Mouse (Mus musculus) testis, adult 2 months (tissue): Measurements from ENCODE around the gene Tsen54. TPM values are rescaled to one million over a fixed set of nuclear protein-coding genes. Genes with fewer than 3 reads are reported as not detected.
"Not testable (repeated sequence)": the region's sequence is repeated elsewhere in the genome, so short reads cannot be mapped to it uniquely, and the experiment has no call there.

Source experiments
- H3K27ac ChIP-seq: fragments of 200-500 bp; 2 replicates; pipeline ENCODE4 v1.5.1; 2012; ENCODE audit warnings: low read depth, low read length; ENCODE audit not compliant: control insufficient read depth, insufficient read depth
- H3K27me3 ChIP-seq: fragments of 200-500 bp; 2 replicates; pipeline ENCODE4 v1.6.1; 2012; ENCODE audit warnings: mild to moderate bottlenecking, low read length, moderate library complexity; ENCODE audit not compliant: control insufficient read depth, insufficient read depth
- H3K36me3 ChIP-seq: fragments of 200-500 bp; 2 replicates; pipeline ENCODE4 v1.6.1; 2012; ENCODE audit warnings: mild to moderate bottlenecking, low read length; ENCODE audit not compliant: control insufficient read depth, insufficient read depth
- H3K4me1 ChIP-seq: fragments of 200-500 bp; 2 replicates; pipeline ENCODE4 v1.6.1; 2012; ENCODE audit warnings: low read length; ENCODE audit not compliant: control insufficient read depth, insufficient read depth
- H3K4me3 ChIP-seq: fragments of 200-500 bp; 2 replicates; pipeline ENCODE4 v1.5.1; 2012; ENCODE audit warnings: low read depth, mild to moderate bottlenecking, low read length, moderate library complexity, mixed read lengths; ENCODE audit not compliant: control insufficient read depth
- CTCF ChIP-seq: fragments of 200-500 bp; IDR thresholded peaks from 2 replicates; pipeline ENCODE4 v1.5.1; 2012; ENCODE audit warnings: low read depth, mild to moderate bottlenecking, inconsistent platforms, low read length, moderate library complexity; ENCODE audit not compliant: control insufficient read depth, insufficient read depth, insufficient replicate concordance
- POLR2A ChIP-seq: fragments of 200-500 bp; IDR thresholded peaks from 2 replicates; pipeline ENCODE4 v1.6.1; 2012; ENCODE audit warnings: low read depth, mild to moderate bottlenecking, inconsistent platforms, low read length, moderate library complexity; ENCODE audit not compliant: control insufficient read depth
- polyA plus RNA-seq: library from polyadenylated mRNA; depleted of rRNA; stranded (reverse); fragments of >200 nt; gene quantifications from 2 replicates; pipeline ENCODE4 v1.2.3, GENCODE M21; 2012

Gene Tsen54
- polyA plus RNA-seq, 1 experiment: 12.9 TPM

DNA sequence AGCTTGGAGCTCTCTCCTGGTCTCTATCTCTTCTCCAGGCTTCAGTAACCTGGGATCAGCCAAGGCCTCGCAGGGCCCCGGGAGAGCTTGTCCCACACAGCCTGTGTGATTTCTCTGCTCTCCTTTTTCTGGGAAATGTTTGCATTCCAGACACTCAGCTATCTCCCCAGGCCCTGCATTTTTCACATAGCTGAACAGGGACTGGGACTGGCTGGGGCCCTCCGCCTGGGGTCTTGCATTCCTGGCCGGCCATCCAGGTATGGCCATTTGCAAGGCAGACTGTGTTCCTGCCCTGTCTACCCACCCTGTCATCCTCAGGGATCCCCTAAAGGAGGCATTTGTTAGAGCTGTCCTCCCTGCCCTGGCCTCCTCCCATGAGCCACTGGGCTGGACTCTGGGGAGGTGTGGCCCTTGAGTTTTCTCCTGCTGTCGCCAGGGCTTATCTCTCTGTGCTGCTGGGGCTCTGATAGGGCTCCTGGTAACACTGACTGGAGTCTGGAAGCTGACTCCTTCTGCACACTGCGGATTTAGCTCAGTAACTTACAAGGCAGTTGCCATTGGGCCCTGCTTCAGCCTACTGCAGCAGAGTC lies 27.5 kb downstream of the Tsen54 start:
- Histone ChIP-seq H3K4me1 (peaks cover 4% of the 10 kb centered on the region), H3K27ac (no peak overlapping the region; the same call in 1 of the 2 replicates), H3K27me3 (no peaks in the 10 kb centered on the region), H3K4me3 (no peak overlapping the region), H3K36me3 (no peaks in the 10 kb centered on the region)
- no peak for TF ChIP-seq POLR2A
- no peak for TF ChIP-seq CTCF

DNA sequence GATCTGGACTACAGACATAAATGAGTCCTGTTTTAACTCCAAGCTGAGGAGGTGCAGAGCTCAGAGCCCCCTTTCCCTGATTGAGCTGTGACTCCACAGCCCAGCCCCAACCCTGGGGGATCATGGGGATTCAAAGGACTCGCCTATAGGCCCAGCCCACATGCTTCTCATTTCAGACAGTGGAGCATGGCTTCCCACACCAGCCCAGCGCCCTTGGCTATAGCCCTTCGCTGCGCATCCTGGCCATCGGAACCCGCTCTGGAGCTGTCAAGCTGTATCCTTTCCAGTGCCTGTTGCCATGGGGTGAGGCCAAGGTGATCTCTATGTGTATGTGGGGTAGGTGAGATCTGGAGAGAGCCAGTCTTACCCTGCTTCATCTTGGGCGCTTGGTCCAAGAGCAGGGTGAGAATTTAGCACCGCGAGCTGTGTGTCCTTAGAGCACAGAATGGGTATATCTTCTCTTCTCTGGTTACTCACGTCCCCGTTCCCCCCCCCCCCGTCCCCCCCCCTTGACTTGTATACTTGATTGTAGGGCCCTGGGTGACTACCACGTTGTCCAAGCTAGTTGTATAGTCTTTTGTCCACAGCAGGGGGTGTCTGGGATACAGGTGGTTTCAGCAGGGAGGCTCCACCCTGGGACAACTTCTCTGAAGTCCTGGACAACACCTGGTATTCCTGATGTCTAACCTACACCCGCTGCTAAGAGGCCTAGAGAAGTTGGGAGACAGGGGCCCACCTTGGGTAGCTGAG lies 28.8 kb downstream of the Tsen54 start:
- Histone ChIP-seq H3K36me3 (no peaks in the 10 kb centered on the region), H3K27me3 (no peaks in the 10 kb centered on the region), H3K27ac (no peak overlapping the region), H3K4me3 (no peak overlapping the region), H3K4me1 (peaks cover 4% of the 10 kb centered on the region)
- TF ChIP-seq POLR2A (no peak), CTCF (no peak)

DNA sequence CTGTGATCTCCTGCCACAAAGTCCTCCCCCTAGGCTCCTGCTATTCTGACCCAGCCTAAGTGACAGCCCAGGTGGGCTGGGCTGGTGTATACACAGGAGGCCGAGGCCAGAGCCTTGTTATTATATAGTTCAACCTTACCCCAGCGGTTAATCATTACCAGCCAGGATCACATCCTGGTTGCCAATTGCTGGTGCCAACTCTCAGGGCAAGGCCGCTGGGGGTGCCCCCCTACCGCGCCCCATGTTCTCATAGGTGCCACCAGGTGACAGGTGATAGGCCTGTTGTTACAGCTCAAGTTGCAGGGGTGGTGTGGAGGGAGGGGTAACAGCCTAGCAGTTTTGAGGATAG lies 29.3 kb downstream of the Tsen54 start:
- H3K4me3 ChIP-seq: no peak overlapping the region
- H3K4me1 ChIP-seq: peaks cover 4% of the 10 kb centered on the region
- no peaks in the 10 kb centered on the region for H3K36me3 ChIP-seq
- no peaks in the 10 kb centered on the region for H3K27me3 ChIP-seq
- H3K27ac ChIP-seq: no peak overlapping the region
- TF ChIP-seq CTCF (no peak), POLR2A (no peak)

DNA sequence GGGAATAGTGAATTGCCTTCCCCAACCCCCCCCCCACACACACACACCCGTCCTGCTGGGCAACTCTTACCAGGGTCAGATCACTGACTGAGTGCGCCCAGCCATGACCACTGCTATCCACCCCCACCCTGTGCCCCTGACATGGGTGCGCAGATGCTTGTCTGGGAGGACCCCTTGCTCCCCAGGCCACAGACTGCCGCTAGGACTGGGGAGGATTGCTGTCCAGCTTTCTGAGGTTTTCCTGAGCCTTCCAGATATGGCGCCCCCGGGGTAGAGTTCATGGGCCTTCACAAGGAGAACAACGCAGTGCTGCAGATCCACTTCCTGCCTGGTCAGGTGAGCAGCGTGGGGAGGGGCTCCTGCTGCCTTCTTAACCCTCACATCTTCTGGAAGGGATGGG lies 29.7 kb downstream of the Tsen54 start:
- Histone ChIP-seq H3K27ac (no peak overlapping the region), H3K36me3 (no peaks in the 10 kb centered on the region), H3K4me3 (no peak overlapping the region), H3K4me1 (peaks cover 4% of the 10 kb centered on the region), H3K27me3 (no peaks in the 10 kb centered on the region)
- TF ChIP-seq CTCF (no peak), POLR2A (no peak)

DNA sequence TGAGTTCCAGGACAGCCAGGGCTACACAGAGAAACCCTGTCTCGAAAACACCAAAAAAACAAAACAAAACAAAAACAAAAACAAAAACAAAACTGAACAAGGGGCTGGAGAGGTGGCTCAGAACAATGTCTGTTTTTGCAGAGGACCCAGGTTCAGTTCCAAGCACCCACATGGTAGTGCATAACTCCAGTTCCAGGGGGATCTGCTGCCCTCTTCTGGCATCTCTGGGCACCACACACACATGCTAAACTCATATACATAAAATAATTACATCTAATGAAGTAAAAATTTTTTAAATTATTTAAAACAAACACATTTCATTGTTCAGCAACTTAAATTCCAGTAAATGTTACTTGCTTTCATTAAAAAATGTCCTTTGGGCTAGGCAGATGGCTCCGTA lies 31.3 kb downstream of the Tsen54 start:
- Histone ChIP-seq H3K27me3 (no peaks in the 10 kb centered on the region), H3K4me1 (peaks cover 4% of the 10 kb centered on the region), H3K27ac (no peak overlapping the region), H3K36me3 (no peaks in the 10 kb centered on the region), H3K4me3 (no peak overlapping the region)
- TF ChIP-seq CTCF (no peak), POLR2A (no peak)

DNA sequence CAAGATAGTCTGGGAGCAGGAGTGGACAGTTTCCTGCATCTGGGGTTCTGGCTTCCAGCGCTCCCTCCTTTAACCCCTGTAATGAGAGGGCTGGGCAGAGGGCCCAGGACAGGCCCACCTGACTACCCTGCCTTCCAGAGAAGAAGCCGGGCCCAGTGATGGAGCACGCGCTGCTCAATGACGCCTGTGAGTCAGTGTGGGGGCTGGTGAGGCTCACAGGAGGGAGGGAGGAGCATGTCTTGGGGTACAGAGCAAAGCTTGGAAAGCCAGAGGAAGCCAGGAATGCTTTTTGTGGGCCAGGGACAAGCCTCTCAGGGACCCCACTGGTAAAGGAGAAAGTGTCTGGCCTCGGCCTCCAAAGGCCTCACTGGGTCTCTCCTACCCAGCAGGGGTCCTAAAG lies 40.1 kb downstream of the Tsen54 start:
- no peak for TF ChIP-seq CTCF
- H3K4me3 ChIP-seq: no peak overlapping the region
- no peak overlapping the region for H3K27ac ChIP-seq
- no peaks in the 10 kb centered on the region; the same call in 1 of the 2 replicates for H3K27me3 ChIP-seq
- H3K4me1 ChIP-seq: peaks cover 16% of the 10 kb centered on the region
- H3K36me3 ChIP-seq: no peaks in the 10 kb centered on the region

DNA sequence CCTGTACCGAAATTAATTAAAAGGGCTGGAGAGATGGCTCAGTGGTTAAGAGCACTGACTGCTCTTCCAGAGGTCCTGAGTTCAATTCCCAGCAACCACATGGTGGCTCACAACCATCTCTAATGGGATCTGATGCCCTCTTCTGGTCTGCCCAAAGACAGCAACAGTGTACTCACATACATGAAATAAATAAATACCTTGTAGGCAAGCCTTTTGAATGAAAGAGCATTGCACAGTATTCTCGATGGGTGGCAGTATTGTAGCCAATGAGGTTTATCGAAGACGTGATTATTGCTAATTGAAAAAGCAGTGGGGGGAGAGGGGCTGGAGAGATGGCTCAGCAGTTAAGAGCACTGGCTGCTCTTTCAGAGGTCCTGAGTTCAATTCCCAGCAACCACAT lies 42.6 kb downstream of the Tsen54 start:
- not testable (repeated sequence) for H3K4me3 ChIP-seq, H3K27me3 ChIP-seq, H3K36me3 ChIP-seq, H3K27ac ChIP-seq
- H3K4me1 ChIP-seq: peaks cover 23% of the 10 kb centered on the region
